Mouse (Mus musculus) kidney, postnatal 14 days (tissue): Measurements from ENCODE around the gene Disp1.

Source experiments
- DNase-seq: peaks from one replicate; pipeline ENCODE4 v3.0.0; 2022; ENCODE audit warnings: mixed read lengths

Gene Disp1

DNA sequence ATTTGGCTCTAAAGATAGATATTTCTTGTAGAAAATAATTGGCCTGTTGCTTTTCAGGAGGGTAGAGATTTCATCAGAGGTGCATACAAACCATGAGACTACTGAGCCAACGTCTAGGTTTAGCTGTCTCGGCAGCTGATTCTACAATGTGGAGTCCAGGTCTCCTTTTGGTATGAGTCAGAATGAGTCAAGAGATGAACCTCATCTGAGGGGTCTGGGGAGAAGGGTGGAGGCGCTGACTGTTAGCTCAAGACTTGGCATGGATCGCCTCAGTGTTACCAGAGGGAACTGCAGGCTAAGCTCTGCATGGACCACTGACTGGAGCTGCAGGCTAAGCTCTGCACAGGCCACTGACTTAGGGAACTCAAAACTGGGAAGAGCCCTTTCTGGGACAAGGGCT is 138.9 kb downstream of the Disp1 start:
- DNase-seq = no peak

DNA sequence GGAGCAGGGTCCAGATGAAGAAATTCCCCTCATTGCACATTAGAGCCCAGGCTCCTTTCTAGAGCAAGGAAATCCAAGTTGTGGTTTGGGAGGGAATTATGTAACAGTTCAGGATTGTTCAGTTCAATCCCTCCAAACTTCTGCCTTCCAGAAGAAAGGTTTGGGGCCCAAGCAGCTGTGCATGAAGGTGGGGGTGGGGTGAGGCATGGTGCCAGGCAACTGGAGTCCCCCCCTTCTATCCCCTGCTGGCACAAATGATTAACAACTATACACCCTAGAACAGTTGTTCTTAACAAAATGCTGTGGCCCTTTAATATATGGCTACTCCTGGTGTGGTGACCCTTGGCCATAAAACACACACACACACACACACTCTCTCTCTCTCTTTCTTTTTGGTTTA is 140.2 kb downstream of the Disp1 start:
- no peak for DNase-seq

DNA sequence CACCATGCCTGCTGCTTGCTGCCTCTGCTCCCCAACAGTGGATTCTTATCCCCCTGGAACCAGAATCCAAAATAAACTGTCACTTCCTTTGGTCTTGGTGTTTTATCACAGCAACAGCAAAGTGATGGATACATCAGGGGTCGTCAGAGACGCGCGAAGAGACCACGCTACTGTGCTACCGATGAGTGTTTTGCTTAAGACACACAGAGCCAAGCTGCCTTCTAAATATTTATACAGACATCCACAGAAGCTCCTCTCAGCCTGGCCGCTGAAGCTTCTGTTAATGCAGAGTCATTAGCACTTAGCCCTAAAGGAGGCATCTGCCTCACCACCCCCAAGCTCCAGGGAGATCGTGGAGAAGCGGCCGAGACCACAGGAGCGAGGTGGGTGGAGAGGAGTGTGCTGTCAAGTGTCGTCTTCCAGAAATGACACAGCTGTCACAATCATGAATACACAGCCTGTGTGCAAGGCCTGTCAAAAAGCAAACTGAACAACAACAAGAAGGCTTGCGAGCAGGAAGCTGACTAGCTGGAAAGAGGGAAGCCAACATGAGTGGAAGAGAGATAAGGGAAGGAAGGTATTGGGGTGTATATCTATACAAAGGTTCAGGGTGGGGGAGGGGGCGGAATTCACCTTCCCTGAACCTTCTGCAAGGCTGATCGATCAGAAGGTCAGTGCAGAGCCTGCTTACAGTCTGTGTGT is 146.1 kb downstream of the Disp1 start:
- no peak for DNase-seq

DNA sequence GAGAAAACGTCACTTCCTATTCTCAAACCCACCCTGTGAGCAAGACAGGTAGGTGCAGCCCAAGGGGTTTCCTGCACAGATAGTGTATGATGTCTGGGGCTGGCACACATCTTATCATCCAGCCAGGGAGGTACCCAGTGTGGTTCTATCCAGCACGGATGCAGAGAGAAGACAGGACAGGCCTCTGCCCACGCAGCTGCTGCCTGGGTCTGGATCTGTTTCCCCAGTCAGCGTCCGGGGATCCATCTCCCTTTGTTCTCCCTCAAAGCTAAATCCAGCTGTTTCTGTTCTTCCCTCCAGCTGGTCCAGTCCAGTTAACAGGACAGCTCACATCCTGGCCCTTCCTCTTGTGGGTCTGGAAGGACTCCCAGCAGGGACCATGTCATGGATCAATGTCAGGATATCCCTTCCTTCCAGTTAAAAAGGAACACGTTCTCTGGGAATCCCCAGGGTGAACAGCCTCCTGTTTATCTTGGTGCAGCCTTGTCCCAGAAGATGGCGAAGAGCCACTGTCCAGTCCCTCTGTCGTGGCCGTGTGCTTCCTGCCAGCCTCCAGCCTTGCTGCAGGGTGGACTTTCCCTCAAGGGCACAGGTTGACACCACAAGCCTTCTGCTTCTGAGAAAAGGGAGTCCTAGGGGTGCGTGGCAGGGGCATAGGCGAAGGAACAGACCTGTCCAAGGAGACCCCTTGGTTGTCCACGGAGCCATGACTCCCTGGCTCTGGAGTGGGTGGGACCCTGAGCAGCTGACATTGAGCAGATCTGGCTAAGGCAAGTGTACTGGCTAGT is 148.9 kb downstream of the Disp1 start:
- peak; percentile 77 for DNase-seq

DNA sequence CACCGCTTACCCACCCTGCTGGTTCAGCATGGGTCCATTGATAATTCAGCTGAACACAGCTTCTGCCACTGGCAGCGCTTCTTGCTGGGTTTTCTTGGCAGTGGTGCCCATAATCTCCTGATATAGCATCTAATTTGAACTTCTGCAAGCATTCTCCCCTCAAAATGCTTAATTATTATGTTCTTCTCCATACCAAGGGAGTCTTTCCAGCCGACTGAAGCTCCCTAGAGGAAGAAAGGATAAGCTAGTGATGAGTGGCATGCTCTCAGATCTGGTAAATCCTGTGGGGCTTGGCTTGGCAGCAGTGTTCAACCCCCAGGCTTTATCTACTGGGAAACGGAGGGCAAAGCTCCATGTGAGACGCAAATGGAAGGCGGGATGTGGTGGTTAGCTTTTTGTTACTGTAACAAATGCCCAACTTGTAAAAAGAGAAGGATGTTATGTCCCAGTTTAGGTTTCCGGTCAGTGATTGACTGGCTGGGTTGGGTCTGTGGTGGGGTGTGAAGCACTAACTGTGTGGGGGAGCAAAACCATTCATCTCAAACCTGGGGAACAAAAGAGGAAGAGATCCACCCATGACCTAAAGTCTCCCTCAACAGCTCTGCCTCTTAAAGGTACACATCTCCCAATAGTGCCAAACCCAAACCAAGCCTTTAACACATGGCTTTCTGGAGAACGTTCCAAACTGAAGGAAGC is 151.2 kb downstream of the Disp1 start:
- DNase-seq = no peak

DNA sequence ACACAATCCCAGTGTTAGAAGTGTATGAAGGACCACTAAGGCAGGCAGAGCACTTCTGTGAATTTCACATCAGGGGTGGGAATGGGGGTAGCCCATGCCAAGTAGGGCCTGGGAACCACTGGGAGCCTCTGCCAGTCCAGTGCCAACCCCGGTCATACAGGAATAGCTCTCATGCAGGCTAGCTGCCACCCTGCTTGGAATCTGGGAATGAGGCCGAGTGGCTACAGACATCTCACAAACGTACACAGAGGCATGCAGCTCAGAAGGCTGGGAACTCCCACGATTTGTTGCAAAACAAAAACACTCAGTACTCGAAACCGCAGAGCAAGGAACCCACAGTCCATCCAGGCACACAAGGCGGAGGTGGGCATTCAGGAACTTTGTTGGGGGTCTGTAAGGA is 153.5 kb downstream of the Disp1 start:
- DNase-seq = no peak

DNA sequence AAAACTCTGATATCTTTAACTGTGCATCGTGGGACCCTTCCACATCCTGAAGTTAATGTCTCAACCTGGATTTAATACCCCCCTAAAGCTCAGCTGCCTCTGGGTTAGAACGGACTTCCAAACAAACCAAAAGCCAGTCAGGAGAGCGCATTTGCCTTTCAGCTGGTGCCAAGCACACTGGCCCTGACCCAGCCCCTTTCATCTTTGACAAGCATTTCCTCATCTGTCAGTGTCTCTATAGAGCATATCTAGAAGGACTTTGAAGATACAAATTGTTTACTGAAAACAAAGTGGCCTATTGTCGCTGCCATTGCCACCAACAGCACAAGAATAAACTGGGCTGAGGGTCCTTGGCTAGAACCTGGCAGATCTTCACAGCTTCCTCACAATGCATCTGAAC is 154.3 kb downstream of the Disp1 start:
- no peak for DNase-seq

DNA sequence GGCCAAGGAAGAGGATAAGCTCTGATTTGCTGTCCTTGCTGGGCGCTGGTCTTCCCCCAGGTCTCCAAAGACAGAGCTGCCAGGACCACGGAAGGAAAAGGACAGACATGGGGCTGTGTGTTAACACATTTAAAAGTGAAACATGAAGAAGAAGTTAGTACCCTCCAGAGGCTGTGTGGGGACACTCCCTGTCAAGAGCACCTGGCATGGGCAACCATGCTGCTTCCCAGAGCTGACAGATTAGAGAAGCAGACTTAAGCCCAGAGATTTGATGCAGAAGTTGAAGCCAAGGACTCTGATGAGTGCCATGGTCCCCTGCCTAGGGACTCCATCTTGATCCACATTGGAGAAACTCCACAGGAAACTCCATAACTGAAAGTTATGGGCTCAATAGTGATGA is 160.7 kb downstream of the Disp1 start:
- no peak for DNase-seq

DNA sequence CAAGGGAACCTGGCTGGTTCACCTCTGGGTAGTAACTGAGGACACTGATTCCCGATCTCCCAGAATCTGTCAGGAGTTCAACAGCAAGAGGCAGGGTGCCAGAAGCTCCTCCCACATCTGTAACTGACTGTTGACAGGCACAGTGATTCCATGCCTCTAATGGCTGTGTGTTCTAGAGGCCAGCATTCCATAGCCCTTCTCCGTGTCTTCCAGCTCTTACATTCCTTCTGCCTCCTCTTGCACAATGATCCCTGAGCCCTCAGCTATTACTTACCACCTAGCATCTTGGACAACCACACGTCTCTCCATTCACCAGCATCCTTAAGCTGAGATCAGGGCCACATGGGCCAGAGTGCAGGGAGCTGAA is 165.1 kb downstream of the Disp1 start:
- DNase-seq = no peak

DNA sequence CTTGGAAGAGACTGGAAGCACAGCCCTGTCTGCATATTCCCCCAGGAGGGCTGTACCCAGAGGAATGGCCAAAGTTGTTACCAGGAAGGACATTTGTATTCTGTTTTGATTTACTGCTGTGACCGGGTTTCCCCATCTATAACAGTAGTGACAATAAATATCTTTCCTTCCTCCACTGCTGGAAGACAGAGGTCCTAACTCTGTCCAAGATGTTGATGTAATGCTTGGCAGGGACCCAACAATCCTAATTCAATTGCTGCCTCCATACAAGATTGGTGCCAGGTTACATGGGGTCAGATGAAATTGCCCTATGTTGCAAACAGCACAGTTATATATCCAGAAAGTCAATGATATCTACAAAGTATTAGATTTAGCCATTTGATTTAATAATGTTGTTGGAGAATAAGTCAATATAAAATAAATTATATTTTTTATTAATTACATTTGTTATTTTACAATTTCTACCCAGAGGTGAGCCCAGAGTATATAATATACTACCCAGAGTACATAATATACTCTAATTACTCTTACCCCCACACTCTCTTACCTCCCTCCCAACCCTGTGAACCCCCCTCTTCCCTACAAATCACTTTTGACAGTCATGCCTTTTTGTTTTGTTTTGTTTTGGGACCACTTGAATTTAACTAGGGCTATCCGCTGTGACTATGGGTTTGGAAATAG is 165.6 kb downstream of the Disp1 start:
- peak; percentile 80 for DNase-seq

DNA sequence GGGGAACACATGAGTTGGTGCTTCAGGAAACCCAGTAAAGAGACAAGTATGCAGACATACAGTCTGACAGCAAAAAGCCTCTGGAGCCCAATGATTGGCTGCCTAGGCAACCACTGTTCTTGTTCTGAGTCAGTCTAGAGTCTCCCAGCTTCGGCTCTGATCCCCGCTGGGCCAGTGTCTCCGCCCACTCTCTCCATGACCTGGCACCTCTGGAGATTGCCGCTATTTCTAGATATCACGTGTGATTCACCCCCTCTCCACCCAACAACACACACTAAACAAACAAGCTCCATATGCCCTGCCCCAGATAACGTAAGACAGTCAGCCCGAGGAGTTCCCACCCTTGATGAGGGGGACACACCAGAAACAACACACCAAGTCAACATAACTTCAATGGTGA is 168.7 kb downstream of the Disp1 start:
- DNase-seq = no peak

DNA sequence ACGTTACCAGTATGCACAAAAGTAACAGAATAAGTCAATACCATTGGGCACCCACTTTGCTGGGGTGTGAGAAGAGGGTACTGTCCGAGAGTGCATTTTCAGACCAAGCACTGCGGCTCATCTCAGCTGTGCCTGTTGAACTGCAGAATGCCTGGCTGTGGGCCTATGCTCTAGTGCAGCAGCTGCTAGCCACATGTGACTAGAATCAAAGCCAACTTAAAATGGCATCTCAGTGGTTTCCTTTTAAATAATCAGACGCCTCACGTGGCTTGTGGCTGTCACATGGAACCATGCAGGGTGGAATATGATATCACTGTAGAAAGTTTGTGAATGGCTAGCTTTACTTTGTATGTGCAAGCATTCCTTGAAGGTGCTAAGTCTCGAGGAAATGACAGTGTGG is 172.0 kb downstream of the Disp1 start:
- no peak for DNase-seq

DNA sequence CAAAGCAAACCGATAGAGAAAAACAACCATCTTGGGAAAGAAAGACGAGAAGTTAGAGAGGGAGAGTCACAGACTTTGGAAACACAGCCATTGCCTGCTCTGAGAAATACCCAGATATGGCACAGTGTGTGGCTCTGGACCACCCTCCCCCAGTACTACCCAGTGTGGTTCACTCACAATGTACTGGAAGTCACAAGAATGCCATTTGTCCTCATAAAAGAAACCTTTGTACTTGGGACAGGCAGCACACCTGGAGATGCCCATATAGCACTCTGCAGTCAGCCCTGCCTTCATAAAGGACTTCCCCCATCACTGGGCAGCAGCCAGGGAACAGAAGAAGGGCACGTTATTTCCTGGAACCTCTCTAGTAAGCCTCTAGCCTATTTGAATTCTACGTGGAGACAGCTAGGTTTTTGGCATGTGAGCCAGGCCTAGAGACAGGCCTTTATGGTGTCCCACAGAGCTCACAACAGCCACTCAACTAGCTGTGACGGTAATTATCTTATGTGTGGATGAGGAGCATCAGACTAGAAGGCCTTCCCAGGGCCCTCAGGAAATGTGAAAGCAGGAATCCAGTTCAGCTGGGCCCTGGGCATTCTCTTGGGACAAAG is 173.3 kb downstream of the Disp1 start:
- DNase-seq = no peak

DNA sequence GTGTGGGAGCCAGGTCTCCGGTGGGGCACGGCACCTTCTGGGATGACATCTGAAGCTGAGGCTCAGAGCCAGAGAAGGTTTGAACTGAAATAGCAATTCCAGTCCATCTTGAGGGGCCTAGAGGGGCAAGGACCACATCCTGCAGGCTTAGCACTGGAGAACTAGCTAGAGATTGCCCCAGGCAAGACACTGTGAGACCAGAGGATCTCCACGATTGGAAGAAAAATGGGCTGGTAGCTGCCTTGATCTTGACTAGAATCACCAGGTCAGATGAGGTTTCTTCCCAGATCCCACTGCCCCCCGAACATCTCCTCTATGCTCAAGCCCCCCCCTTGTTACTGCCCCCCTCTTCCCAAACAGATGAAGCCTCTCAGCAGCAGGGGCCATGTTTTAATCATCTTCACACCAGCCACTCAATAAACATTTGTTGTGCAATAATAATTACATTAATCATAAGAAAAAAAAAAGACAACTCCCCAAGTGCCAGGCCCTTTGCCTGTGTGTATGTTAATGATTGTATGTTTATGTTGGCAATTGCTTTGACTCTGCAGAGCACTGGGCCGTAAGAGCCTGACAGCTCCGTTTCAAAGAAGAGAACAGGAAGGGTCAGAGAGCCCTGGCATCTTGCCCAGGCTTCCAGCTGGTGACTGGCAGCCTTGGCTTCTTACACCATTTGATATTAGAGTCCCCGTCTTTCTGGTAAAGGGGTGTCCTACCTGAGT is 174.0 kb downstream of the Disp1 start:
- peak; percentile 89 for DNase-seq

DNA sequence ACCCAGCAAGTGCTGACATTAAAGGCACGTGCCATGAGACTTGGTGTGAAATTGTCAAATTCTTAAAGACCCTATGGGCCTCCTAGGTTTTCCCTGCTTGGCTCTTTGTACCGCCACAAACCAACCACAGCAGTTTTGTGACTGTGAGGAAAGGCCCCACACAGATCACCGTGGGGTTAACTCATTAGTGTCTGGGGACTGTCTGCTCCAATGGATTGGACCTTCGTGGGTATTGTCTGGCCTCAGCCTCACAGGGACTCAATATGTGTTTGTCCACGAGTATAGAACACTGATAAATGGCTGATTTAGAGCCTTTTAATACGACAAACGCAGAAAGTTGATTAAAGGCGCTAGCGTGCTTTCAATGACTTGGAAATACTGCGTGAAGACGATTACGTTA is 175.2 kb downstream of the Disp1 start:
- DNase-seq = no peak

DNA sequence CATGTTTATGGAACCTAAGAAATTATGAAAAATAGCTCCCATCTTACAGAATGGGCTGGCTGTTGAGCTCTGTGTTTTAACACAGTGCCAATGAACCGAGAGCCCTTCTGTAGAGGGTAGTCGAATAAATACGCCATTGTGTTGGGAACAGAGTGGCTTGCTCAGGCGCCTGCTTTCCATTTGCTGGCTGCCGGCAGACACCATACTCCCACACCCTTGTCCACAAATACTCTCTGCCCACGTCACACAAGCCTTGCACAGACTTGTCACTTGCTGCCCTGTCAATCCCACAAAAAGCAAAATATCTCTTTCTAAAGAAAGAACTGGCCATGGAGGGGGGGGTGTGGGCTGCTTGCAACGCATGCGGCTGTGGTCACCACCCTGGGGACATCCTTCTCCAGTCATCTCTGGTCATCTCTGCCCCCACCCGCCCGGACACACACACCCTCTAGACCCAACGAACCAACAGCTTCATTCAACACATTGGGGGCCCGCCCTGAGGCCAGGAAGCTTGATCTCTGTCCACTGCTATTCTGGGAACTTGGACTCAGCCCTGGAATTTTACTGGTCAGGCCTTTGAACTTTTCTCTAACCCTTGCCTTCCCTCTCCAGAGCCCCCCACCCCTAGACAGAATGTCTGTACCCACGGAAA is 178.0 kb downstream of the Disp1 start:
- peak; percentile 46 for DNase-seq

DNA sequence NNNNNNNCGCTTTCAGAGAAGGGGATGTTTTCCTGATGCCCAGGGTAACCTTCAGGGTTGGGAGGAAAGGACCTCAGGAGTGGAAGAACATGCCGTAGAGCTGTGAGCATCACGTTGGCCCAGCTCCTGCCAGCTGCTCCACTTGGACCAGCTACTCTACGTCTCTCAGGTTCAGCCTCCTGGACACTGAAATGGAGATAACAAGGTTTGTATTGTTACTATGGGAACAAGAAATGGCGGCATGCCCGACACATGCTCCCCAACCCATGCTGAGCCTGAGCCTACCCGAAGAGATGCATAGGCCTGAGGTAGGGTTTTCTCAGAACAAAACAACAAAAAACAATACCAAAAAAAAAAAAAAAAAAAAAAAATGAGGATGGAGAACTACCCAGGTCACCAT is 179.6 kb downstream of the Disp1 start:
- no peak for DNase-seq

DNA sequence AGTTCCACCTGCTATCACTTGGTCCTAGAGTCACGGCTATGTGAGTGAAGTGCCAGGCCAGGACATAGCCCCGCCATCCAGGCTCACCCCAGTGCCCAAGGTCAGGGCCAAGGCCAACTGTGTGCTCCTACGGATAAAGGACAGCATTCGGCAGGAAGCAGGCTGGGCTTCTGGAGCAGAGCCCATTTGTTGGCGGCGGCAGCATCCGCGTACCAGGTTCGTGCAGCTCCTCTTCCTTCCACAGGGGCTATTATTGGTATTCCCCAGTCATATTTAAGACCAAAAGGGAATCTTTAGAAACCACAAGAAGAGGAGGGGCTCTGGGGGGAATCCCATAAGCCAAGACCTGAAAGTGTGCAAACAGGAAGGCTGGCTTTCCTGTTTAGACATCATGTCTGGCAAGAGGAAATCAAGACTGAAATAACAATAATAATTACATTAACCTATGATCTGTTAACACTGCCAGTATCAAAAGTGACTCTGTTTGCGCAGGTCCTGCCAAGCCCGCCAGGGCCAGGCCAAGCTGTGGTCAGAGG is 180.4 kb downstream of the Disp1 start:
- peak; percentile 68 for DNase-seq

DNA sequence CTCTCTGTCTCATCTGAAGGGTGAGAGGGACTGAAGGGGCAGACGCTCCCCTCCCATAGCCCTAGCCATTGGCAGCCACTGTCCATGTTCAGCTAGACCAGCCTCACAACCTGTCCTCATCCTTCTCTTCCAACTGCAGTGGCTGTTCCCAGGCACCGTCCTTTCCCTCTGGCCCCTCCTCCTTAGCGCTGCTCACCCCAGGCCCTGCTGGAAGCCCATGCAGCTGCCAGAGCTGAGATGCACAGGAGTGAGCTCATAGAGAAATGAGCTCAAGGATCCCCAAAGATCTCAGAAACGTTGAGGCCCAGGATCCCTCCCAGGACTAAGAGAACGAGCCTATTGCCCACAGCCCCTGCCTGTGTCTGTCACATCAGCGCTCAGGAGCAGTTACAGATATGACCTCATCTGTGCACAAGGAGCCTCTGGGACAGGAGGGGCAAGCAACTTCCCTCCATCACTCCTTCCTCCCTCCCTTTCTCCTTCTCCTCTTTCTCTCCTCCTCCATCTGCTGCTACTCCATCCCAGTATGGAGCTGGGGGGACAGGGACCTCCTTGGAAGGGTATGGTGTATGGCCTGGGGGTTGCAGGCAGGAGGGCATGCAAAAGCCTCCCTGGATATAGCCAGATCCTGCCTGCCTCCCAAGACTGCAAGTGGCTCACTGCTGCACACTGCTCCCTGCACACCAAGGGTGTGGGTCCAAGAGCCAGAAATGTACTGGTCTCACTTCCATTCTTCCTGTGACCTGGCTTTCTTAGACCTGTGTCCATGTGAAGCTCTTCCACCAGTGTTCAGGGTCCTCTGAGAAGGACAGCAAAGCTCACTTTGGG is 181.2 kb downstream of the Disp1 start:
- no peak for DNase-seq

DNA sequence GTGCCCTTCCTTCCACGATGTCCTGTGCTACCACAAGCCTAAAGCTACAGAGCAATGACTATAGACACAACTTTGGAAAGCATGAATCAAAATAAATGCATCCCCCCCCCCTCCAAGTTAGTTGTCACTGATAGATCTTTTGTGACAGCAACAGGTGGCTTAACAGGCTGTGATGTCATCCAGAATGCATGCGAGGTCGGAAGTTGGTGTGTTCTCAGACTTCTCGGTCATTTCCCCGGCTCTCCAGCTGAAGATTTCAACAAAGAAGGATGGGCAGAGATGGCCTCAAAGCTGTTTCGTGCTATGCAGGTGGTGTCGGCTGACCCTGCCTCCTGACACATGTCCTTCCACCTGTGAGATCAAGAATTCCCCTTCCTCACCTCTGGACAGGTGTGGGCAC is 181.9 kb downstream of the Disp1 start:
- DNase-seq = no peak
